Mouse (Mus musculus): ENCODE data around the gene Il1rl1. TPM values are rescaled to one million over a fixed set of nuclear protein-coding genes. Genes with fewer than 3 reads are reported as not detected.

The Il1rl1 gene
- total RNA-seq, 2 experiments from 2014 or later, result 0.21 to 0.25 TPM

GRCm38 (mm10) chr1:40435936-40436335 lies 6.6 kb downstream of the Il1rl1 start:
- DNase-seq (ENCODE audit: low spot score in 2 of 2), result no peak

GRCm38 (mm10) chr1:40437340-40437739 lies 8.0 kb downstream of the Il1rl1 start:
- no peak for DNase-seq (ENCODE audit: low spot score in 2 of 2)

- DNase-seq (ENCODE audit: low spot score in 2 of 2), result no peak
Observed at GRCm38 (mm10) chr1:40439504-40439903, 10.1 kb downstream of the Il1rl1 start.

GRCm38 (mm10) chr1:40444800-40445199 lies 15.4 kb downstream of the Il1rl1 start:
- no peak for DNase-seq (ENCODE audit: low spot score in 2 of 2)

GRCm38 (mm10) chr1:40465477-40466430 lies 36.4 kb downstream of the Il1rl1 start, which contains the start of gene Il18r1:
TSS of gene Il18r1 (plus strand) at chr1:40465552.
- DNase-seq (ENCODE audit: low spot score in 2 of 2), result no peak

- DNase-seq (ENCODE audit: low spot score in 2 of 2), result no peak
Observed at GRCm38 (mm10) chr1:40467306-40467705, 37.9 kb downstream of the Il1rl1 start.

- DNase-seq (ENCODE audit: low spot score in 2 of 2), result no peak
Observed at GRCm38 (mm10) chr1:40468805-40469204, 39.4 kb downstream of the Il1rl1 start.

- no peak for DNase-seq (ENCODE audit: low spot score in 2 of 2)
Observed at GRCm38 (mm10) chr1:40469900-40470299, 40.5 kb downstream of the Il1rl1 start.

- no peak for DNase-seq (ENCODE audit: low spot score in 2 of 2)
Observed at GRCm38 (mm10) chr1:40472401-40472800, 43.0 kb downstream of the Il1rl1 start.

GRCm38 (mm10) chr1:40473640-40474039 lies 44.3 kb downstream of the Il1rl1 start:
- no peak for DNase-seq (ENCODE audit: low spot score in 2 of 2)

- DNase-seq (ENCODE audit: low spot score in 2 of 2), result no peak
Observed at GRCm38 (mm10) chr1:40474336-40474735, 45.0 kb downstream of the Il1rl1 start.

GRCm38 (mm10) chr1:40475697-40476096 lies 46.3 kb downstream of the Il1rl1 start:
- DNase-seq (ENCODE audit: low spot score in 2 of 2), result no peak

GRCm38 (mm10) chr1:40476756-40477155 lies 47.4 kb downstream of the Il1rl1 start:
- DNase-seq (ENCODE audit: low spot score in 2 of 2), result no peak

GRCm38 (mm10) chr1:40479505-40479923 lies 50.1 kb downstream of the Il1rl1 start:
- no peak for DNase-seq (ENCODE audit: low spot score in 2 of 2)

GRCm38 (mm10) chr1:40494594-40494993 lies 65.2 kb downstream of the Il1rl1 start:
- DNase-seq (ENCODE audit: low spot score in 2 of 2), result no peak

GRCm38 (mm10) chr1:40499708-40500107 lies 70.3 kb downstream of the Il1rl1 start:
- no peak for DNase-seq (ENCODE audit: low spot score in 2 of 2)

- DNase-seq (ENCODE audit: low spot score in 2 of 2), result no peak
Observed at GRCm38 (mm10) chr1:40501126-40501525, 71.8 kb downstream of the Il1rl1 start.

- no peak for DNase-seq (ENCODE audit: low spot score in 2 of 2)
Observed at GRCm38 (mm10) chr1:40501546-40502398, 72.4 kb downstream of the Il1rl1 start.

- no peak for DNase-seq (ENCODE audit: low spot score in 2 of 2)
Observed at GRCm38 (mm10) chr1:40504548-40504947, 75.2 kb downstream of the Il1rl1 start.

Data from layer of hippocampus, postnatal 10 days (tissue).